Mouse (Mus musculus) inflammation-experienced regulatory T-cells, adult 6 months (primary cell): Measurements from ENCODE around the gene Rbp2. TPM values are rescaled to one million over a fixed set of nuclear protein-coding genes. Genes with fewer than 3 reads are reported as not detected.

Experiments used
- ATAC-seq: one replicate; pipeline ENCODE4 v1.8.0; 2017
- polyA plus RNA-seq, 3 experiments: library from polyadenylated mRNA; unstranded; fragments of 100-300 nt; shearing (Covaris generic); gene quantifications; one replicate each; pipeline ENCODE4 v1.2.1; 2017

The Rbp2 gene
- not detected for polyA plus RNA-seq

DNA sequence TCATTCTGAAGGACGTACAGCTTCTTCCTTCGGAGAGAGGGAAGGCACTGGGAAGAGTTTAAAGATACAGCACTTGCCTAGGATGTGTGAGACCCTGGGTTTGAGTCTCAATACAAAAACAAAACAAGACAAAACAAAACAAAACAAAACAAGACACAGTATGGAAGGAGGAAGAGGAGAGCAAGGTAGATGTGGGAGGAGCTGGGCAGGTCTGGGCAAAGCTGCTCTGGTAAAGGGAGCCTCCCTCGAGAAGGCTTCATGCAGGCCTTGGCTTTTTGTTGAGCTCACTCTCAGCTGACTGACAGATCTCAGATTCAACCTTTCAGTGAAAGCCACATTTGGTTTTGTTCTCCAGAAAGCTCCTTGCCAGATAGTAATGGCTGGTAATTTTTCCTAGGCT is at the start of gene Rbp2:
TSS of gene Rbp2 (plus strand) at position 301 of the 400 bp plus-strand sequence.
- ATAC-seq, result no peak

GRCm38 (mm10) chr9:98437819-98438218 is 48.1 kb upstream of the Rbp2 start:
- no peak for ATAC-seq

DNA sequence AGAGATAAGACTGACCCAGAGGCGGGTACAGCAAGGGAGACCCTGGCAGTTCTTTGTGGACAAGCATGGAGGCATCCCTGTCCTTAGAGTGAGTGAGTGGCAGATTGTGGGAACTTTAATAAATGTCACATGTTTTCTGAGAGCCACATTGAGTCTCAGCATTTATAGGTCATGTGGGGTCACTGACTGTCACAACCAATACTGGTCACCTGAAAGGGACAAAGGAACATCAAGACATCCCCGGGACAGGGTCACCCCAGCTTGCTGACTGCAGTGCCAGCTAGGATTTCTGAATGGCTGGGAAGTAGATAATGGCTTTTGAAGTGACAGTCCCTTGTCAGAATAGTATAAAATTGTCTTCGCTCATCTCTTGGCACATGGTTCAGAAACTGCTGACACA is 46.8 kb upstream of the Rbp2 start:
- ATAC-seq, result no peak

DNA sequence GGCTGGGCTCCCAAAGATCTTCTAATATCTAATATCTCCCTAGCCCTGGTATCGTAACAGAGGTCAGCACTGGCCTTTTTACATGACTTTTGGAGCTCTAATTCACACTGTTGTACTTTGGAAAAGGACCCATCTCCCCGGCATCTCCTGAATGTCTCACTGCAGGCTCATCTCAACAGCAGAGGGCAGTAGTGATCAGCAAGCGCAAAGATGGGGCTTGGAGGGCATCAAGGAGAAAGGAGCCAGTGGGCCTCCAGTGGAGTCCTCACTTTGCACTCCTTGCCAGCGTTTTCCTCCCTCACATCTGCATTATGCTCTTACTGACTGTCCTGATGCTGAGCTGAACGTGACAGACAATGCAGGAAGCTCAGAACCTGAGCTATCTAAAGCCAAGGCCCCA is 43.3 kb upstream of the Rbp2 start:
- ATAC-seq, result no peak

DNA sequence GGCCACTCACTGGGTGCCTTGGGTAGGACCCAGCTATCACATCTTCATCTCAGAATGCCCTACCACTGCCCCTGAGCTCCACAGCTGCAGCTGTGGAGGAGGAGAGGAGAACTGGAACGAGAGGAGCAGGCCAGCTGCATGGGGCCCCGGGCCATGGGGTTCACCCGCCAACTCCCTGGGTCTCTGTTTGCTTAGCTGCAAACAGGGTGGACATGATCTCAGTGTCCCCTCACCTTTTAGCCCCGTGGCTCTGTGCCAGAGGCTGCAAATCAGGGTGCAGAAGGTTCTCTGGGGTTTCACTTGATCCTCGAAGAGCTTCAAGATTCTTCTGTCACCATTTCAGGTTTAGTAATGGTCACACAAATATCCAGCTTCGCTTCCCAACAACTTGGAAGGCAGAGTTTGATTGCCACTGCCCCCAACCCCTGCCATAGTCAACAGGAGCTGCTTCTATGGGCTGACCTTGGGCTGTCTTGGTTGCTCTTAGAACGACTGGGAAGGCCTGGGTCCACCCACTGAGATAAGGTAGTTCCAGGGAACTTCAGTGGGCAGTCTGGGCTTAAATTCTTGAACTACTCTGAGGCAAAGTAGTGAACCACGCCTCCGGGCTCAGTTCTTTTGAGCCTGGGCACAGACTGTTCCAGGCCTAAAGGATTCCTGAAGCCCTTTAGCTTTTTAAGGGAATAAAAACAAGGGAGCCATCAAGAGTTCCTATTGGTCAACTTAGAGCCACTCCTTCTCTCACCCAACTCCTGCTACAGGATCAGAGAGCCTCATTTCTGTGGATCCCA is 40.4 kb upstream of the Rbp2 start:
- ATAC-seq, result no peak

GRCm38 (mm10) chr9:98450976-98451375 is 34.9 kb upstream of the Rbp2 start:
- no peak for ATAC-seq

- no peak for ATAC-seq
Observed at GRCm38 (mm10) chr9:98466709-98467108, 19.2 kb upstream of the Rbp2 start.

GRCm38 (mm10) chr9:98480172-98480749 is 5.7 kb upstream of the Rbp2 start:
- no peak for ATAC-seq

GRCm38 (mm10) chr9:98482256-98482655 is 3.7 kb upstream of the Rbp2 start:
- ATAC-seq, result no peak

DNA sequence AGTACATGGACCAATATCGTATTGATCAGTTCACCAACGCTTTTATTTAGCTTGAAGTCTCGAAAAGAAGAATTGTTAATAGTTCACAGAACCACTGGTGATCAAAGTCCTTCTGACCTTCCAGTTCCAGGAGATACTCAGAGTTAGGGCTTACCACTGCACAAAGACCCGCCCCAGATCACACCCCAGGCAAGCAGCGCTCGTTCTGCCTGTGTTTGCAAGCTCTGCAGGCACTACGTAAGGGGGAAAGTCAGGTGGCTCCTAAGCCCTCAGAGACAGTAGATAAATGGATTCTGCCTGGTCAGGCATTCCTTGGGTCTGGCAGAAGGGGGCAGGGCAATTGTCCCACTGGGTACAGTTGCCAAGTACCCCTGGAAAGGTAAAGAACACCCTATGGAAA is 895 bp upstream of the Rbp2 start:
- no peak for ATAC-seq

- ATAC-seq, result no peak
Observed at GRCm38 (mm10) chr9:98487273-98487672, 1.4 kb downstream of the Rbp2 start.

DNA sequence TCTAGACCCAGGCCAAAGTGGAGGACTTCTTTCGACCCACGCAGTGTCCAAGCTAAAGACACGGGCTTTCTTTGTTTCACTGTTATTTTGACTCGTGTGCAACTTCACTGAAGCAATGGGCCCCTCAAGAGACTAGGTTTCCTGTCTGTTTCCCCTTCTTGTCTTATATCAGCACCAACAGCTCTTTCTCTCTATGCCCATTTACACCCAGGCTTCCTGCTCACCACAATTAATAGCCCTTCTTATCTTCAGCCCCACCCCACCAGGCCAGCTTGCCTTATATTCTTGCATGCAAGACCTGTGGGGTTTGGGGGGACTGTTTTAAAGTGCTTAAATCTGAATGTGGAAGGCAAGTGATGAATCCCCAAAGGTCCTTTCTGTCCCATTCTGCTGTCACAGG is 3.6 kb downstream of the Rbp2 start:
- ATAC-seq, result no peak

DNA sequence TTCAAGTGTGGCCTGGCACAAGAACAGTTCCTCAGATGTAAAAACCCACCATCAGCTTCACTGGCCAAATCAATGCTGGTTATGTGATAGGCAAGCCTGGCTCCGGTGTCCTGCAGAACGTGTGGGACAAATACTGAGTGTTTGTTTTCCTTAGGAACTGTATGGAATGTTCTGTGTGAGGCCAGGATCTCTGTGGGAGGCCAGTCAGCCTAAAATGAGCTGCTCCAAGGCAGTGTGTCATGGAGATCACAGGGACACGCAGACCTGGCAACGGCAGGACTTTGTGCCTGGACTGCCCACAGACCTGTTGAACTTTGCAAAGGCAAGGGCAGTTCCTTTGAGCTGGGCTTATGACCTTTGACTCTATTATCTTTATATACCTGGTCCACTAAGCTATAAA is 4.2 kb downstream of the Rbp2 start:
- ATAC-seq, result no peak

DNA sequence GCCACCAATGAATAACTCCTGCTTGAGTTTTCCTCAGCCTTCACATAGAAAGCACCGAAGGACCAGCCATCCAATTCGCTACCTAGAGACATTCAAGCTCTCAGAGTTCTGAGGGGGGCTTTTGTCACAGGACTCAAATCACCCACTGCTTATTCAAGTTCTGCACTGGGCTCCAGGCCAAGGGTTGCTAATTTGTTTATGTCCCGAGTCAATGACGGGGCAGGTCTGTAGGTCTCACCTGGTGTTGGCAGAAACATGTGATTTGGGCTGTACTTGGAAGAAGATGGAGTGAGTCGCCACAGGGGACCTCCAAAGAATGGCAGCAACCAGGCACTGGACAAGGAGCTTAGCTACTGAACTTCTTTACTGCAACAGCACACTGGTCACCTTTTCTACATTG is 5.2 kb downstream of the Rbp2 start:
- no peak for ATAC-seq

DNA sequence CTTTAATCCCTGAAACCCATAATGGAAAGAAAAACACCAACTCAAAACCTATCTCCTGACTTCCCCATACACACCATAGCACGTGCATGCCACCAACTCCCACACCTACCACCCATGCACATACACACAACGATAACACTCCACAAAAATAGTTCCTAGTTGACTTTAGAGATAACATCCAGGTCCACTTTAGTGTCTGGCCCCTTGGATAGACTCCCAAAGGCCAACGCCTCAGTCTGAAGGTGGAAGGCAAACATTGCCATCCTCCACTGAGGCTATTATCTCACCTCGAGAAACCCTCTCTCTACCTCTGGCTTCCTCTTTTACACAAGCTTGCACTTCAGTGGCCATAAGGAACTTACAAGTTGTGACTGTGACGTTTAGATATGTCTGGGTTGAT is 6.3 kb downstream of the Rbp2 start:
- no peak for ATAC-seq

GRCm38 (mm10) chr9:98492821-98493220 is 6.9 kb downstream of the Rbp2 start:
- no peak for ATAC-seq

DNA sequence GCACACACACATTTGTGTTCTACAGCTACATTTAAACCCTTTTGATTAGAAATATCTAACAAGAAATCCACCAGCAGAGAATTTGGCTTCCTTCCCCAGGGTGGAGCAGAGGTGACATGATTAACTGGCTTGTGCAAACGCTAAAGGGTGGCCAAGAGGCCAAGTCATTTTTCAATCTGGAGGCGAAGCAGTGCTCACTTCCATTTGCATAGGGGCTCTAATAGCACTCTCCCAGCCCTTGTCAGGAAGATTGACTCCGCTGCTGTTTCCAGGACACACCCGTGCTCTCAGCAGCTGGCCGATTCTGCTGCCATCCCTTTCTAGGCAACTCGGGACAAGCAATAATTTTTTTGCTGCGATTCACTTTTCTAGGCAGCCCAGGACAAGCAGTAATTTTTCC is 11.2 kb downstream of the Rbp2 start:
- ATAC-seq, result no peak

- no peak for ATAC-seq
Observed at GRCm38 (mm10) chr9:98497990-98498389, 12.1 kb downstream of the Rbp2 start.

DNA sequence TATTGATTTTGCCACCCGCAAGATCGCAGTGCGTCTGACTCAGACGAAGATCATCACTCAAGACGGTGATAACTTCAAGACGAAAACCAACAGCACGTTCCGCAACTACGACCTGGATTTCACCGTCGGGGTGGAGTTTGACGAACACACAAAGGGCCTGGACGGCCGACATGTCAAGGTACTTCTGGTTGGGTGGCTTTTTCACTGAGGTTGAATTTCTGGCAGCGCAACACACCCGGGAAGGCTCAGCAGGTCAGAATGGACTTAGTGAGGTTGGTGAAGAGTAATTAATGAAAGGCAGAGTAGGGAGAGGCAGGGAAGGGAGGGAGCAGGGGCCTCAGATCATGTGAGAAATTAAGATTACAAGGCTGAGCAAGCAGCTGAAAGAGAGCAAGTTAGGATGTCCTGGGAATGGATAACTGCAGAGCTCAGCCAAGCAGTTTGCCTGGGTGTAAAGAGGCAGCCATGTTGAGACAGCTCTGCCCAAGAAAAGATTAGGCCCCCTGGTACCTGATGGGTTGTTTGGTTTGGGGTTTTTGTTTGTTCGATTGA is 12.9 kb downstream of the Rbp2 start:
- ATAC-seq, result no peak

DNA sequence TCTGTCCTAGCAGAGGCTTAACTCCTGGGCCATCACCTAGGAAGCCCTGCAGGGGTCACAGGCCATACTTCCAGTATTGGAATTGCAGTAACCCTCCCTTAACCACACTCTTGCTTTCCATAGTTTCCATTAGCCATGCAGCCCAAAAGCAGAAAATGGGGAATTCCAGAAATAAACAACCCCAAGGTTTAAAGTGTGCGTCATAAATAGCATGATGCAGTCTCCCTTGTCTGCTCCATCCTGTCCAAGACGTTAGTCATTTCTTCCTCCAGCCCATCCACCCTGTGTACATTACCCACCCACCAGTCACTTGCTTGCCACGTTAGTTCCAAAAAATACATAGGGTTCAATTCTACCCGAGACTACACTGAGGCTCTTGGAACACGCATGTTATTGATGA is 13.7 kb downstream of the Rbp2 start:
- ATAC-seq, result no peak

DNA sequence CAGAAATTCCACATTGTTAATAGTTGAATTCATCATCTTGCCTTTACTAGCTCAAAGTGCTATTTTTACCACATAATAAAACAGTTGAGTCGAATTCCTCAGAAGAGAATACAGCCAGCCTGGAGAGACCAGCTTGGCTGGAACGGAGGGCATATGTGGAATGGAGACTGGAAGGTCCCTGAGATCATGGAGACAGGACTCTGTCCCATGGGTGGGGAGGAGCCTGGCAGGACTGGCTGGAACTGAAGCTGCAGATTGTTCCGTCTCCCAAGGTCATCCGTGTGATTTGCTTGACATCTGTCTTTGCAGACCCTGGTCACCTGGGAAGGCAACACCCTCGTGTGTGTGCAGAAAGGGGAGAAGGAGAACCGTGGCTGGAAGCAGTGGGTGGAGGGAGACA is 21.6 kb downstream of the Rbp2 start:
- ATAC-seq, result no peak

GRCm38 (mm10) chr9:98510363-98511055 is 24.6 kb downstream of the Rbp2 start:
- ATAC-seq, result no peak

DNA sequence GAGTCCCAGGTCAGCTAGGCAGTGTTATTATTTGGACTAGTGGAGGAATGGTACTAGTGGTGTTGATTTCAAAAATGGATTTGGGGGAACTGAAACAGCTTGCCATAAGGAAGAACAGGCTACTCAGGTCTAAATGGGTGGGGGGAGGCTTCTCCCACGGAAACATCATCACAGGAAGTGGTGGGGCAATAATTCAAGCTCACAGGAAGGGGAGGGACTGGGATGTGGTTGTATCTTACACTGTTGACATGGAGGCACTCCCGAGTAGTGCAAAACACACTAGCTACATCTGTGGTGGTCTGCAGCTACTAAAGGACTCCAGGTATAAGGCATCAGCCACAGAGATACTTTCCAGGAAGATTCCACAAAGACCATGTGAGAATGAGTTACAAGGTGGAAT is 38.0 kb downstream of the Rbp2 start:
- no peak for ATAC-seq
